Comparison of ENCODE assay signal across 8 mouse cellular contexts in the genomic region with DNA sequence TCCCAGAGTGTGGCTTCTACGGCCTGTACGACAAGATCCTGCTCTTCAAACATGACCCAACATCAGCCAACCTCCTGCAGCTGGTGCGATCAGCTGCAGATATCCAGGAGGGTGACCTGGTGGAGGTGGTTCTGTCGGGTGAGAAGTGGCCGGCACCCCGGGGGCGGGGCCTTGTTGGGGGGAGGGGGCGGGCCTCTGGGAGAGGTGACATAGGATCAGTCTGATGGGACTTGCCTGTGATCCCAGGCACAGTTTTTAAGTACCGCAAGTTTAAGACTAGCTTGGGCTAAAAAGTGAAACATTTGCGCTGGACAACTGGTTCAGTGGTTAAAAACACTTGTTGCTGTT. TPM values are rescaled to one million over a fixed set of nuclear protein-coding genes. Genes with fewer than 3 reads are reported as not detected.
A peak's percentile ranks its signal among the peaks of the same experiment; 100 is the strongest.
DNase-seq lines count a peak whose midpoint lies in the region; ATAC-seq and TF ChIP-seq lines count a peak whose summit lies in the region.

No protein-coding gene starts in this region.

- H3K9me3 ChIP-seq in embryonic facial prominence, embryonic 13.5 days: no peaks in the 10 kb centered on the region
- H3K9me3 ChIP-seq in hindbrain, embryonic 16.5 days (ENCODE audit: control insufficient read depth, low read length): no peaks in the 10 kb centered on the region
- H3K9me3 ChIP-seq in midbrain, embryonic 15.5 days: no peaks in the 10 kb centered on the region

- H3K27ac ChIP-seq in embryonic facial prominence, embryonic 13.5 days: peak overlapping the region; percentile 82
- H3K27ac ChIP-seq in hindbrain, embryonic 16.5 days (ENCODE audit: low read depth, low read length): no peak overlapping the region
- H3K27ac ChIP-seq in midbrain, embryonic 15.5 days: no peak overlapping the region

- peak overlapping the region; percentile 72 for H3K4me3 ChIP-seq in lung, adult 2 months (replicated peaks; ENCODE audit: extremely low read depth, low read depth, low read length)
- peak overlapping the region; percentile 63 for H3K4me3 ChIP-seq in embryonic facial prominence, embryonic 13.5 days
- H3K4me3 ChIP-seq in hindbrain, embryonic 16.5 days (ENCODE audit: low read length): no peak overlapping the region
- no peak overlapping the region for H3K4me3 ChIP-seq in midbrain, embryonic 15.5 days

- H3K36me3 ChIP-seq in embryonic facial prominence, embryonic 13.5 days: peaks cover 32% of the 10 kb centered on the region
- H3K36me3 ChIP-seq in hindbrain, embryonic 16.5 days (ENCODE audit: control insufficient read depth, insufficient read depth, low read length): peaks cover 10% of the 10 kb centered on the region; the same call in 1 of the 2 replicates
- H3K36me3 ChIP-seq in midbrain, embryonic 15.5 days (replicated peaks): peaks cover 5% of the 10 kb centered on the region; the same call in 1 of the 2 replicates

- H3K4me2 ChIP-seq in embryonic facial prominence, embryonic 13.5 days: peak overlapping the region; percentile 94
- peak overlapping the region; percentile 35; the same call in 1 of the 2 replicates for H3K4me2 ChIP-seq in hindbrain, embryonic 16.5 days (ENCODE audit: low read length)
- H3K4me2 ChIP-seq in midbrain, embryonic 15.5 days: peak overlapping the region; percentile 94; the same call in 1 of the 2 replicates

- ATAC-seq in embryonic facial prominence, embryonic 13.5 days (ENCODE audit: insufficient number of reproducible peaks, insufficient read depth, low FRiP score, low TSS enrichment, low read depth): no peak
- ATAC-seq in hindbrain, embryonic 16.5 days: no peak
- no peak for ATAC-seq in midbrain, embryonic 15.5 days (replicated peaks)

- peak; percentile 25; the same call in 1 of the 2 replicates for TF ChIP-seq POLR2A in lung, adult 2 months (IDR thresholded peaks at IDR 0.05; ENCODE audit: borderline replicate concordance, extremely low read depth, low read depth, low read length)

- WGBS in lung, adult 2 months: 22% methylated on average over 10 of the region's 10 CpGs
- WGBS in embryonic facial prominence, embryonic 13.5 days: 37% methylated on average over 10 of the region's 10 CpGs
- 34% methylated on average over 10 of the region's 10 CpGs for WGBS in hindbrain, embryonic 16.5 days
- WGBS in midbrain, embryonic 15.5 days: 36% methylated on average over 10 of the region's 10 CpGs

- peak overlapping the region; percentile 63 for H3K9ac ChIP-seq in embryonic facial prominence, embryonic 13.5 days
- no peak overlapping the region for H3K9ac ChIP-seq in hindbrain, embryonic 16.5 days (ENCODE audit: low read depth, low read length)
- H3K9ac ChIP-seq in midbrain, embryonic 15.5 days: no peak overlapping the region

- no peak for DNase-seq in lung, adult 2 months
- DNase-seq in lung, postnatal 36 days: no peak
- DNase-seq in left cerebral cortex, postnatal 14 days (ENCODE audit: low spot score in 2 of 2): no peak
- DNase-seq in layer of hippocampus, adult 8-10 months (ENCODE audit: low spot score in 2 of 2): no peak
- no peak for DNase-seq in thymus, postnatal 4 days

- no peaks in the 10 kb centered on the region for H3K27me3 ChIP-seq in embryonic facial prominence, embryonic 13.5 days
- no peaks in the 10 kb centered on the region for H3K27me3 ChIP-seq in hindbrain, embryonic 16.5 days (replicated peaks; ENCODE audit: control insufficient read depth, insufficient read depth, low read length)
- H3K27me3 ChIP-seq in midbrain, embryonic 15.5 days (replicated peaks): no peaks in the 10 kb centered on the region

- H3K4me1 ChIP-seq in lung, adult 2 months (ENCODE audit: control insufficient read depth, insufficient read depth, low read length): peaks cover 13% of the 10 kb centered on the region
- H3K4me1 ChIP-seq in embryonic facial prominence, embryonic 13.5 days: peaks cover 35% of the 10 kb centered on the region
- peaks cover 21% of the 10 kb centered on the region for H3K4me1 ChIP-seq in hindbrain, embryonic 16.5 days (ENCODE audit: control insufficient read depth, insufficient read depth, low read depth, low read length)
- H3K4me1 ChIP-seq in midbrain, embryonic 15.5 days: peaks cover 27% of the 10 kb centered on the region

- intact Hi-C loops in left cerebral cortex, postnatal 14 days (cut with DNase I): loop anchor here (5.0 kb wide), 1 partner anchor 33 kb away; no protein-coding TSS in a partner anchor

- no peak for TF ChIP-seq CTCF in lung, adult 2 months (IDR thresholded peaks at IDR 0.05; ENCODE audit: insufficient read depth, low read length)

RNA-seq across cellular contexts. Expression of gene Prkd2, which starts 3.1 kb away (rescaled TPM):
- polyA plus RNA-seq in lung, adult 2 months (2012; rRNA removed): 97.2 and 121 TPM in 2 replicates
- polyA plus RNA-seq in embryonic facial prominence, embryonic 13.5 days (2015; fragmentation: Nextera tagmentation; extraction: Ambion mirVana): 20.5 and 20.8 TPM in 2 replicates
- 5.2 and 6.5 TPM in 2 replicates for polyA plus RNA-seq in hindbrain, embryonic 16.5 days (2015; fragmentation: Nextera tagmentation; extraction: Ambion mirVana)
- 6.7 TPM in 2 replicates for polyA plus RNA-seq in midbrain, embryonic 15.5 days (2015; fragmentation: Nextera tagmentation; extraction: Ambion mirVana)
- 1 to 10 TPM; 9.0 to 9.3 TPM for total RNA-seq in left cerebral cortex, postnatal 14 days (2021)
- 1 to 10 TPM; 5.6 to 7.8 (median 6.6) TPM for total RNA-seq in layer of hippocampus, adult 8-10 months (2022)

RNA-seq across cellular contexts. Expression of gene Fkrp, which starts 29.3 kb away (rescaled TPM):
- polyA plus RNA-seq in lung, adult 2 months (2012; rRNA removed): 41.7 and 42.0 TPM in 2 replicates
- 26.8 and 30.5 TPM in 2 replicates for polyA plus RNA-seq in embryonic facial prominence, embryonic 13.5 days (2015; fragmentation: Nextera tagmentation; extraction: Ambion mirVana)
- polyA plus RNA-seq in hindbrain, embryonic 16.5 days (2015; fragmentation: Nextera tagmentation; extraction: Ambion mirVana): 46.9 and 48.4 TPM in 2 replicates
- polyA plus RNA-seq in midbrain, embryonic 15.5 days (2015; fragmentation: Nextera tagmentation; extraction: Ambion mirVana): 51.9 and 55.1 TPM in 2 replicates
- 10 to 100 TPM; 50.3 to 57.2 TPM for total RNA-seq in left cerebral cortex, postnatal 14 days (2021)
- 10 to 100 TPM; 45.2 to 50.7 (median 45.8) TPM for total RNA-seq in layer of hippocampus, adult 8-10 months (2022)

RNA-seq across cellular contexts. Expression of gene Dact3, which starts 29.3 kb away (rescaled TPM):
- polyA plus RNA-seq in lung, adult 2 months (2012; rRNA removed): 31.7 and 41.1 TPM in 2 replicates
- polyA plus RNA-seq in embryonic facial prominence, embryonic 13.5 days (2015; fragmentation: Nextera tagmentation; extraction: Ambion mirVana): 4.9 TPM in 2 replicates
- 2.9 and 3.5 TPM in 2 replicates for polyA plus RNA-seq in hindbrain, embryonic 16.5 days (2015; fragmentation: Nextera tagmentation; extraction: Ambion mirVana)
- 4.7 and 4.8 TPM in 2 replicates for polyA plus RNA-seq in midbrain, embryonic 15.5 days (2015; fragmentation: Nextera tagmentation; extraction: Ambion mirVana)
- total RNA-seq in left cerebral cortex, postnatal 14 days (2021): 100 to 1,000 TPM; 130 to 141 TPM
- 100 to 1,000 TPM; 142 to 151 (median 149) TPM for total RNA-seq in layer of hippocampus, adult 8-10 months (2022)

RNA-seq across cellular contexts. Expression of gene Strn4, which starts 30.1 kb away (rescaled TPM):
- polyA plus RNA-seq in lung, adult 2 months (2012; rRNA removed): 164 and 180 TPM in 2 replicates
- 122 and 124 TPM in 2 replicates for polyA plus RNA-seq in embryonic facial prominence, embryonic 13.5 days (2015; fragmentation: Nextera tagmentation; extraction: Ambion mirVana)
- polyA plus RNA-seq in hindbrain, embryonic 16.5 days (2015; fragmentation: Nextera tagmentation; extraction: Ambion mirVana): 159 and 170 TPM in 2 replicates
- polyA plus RNA-seq in midbrain, embryonic 15.5 days (2015; fragmentation: Nextera tagmentation; extraction: Ambion mirVana): 205 and 227 TPM in 2 replicates
- 100 to 1,000 TPM; 333 to 347 TPM for total RNA-seq in left cerebral cortex, postnatal 14 days (2021)
- total RNA-seq in layer of hippocampus, adult 8-10 months (2022): 100 to 1,000 TPM; 261 to 298 (median 279) TPM

RNA-seq across cellular contexts. Expression of gene Gng8, which starts 45.8 kb away (rescaled TPM):
- polyA plus RNA-seq in lung, adult 2 months (2012; rRNA removed): 12.5 and 27.7 TPM in 2 replicates
- 19.9 and 32.0 TPM in 2 replicates for polyA plus RNA-seq in embryonic facial prominence, embryonic 13.5 days (2015; fragmentation: Nextera tagmentation; extraction: Ambion mirVana)
- polyA plus RNA-seq in hindbrain, embryonic 16.5 days (2015; fragmentation: Nextera tagmentation; extraction: Ambion mirVana): 1.5 and 1.6 TPM in 2 replicates
- polyA plus RNA-seq in midbrain, embryonic 15.5 days (2015; fragmentation: Nextera tagmentation; extraction: Ambion mirVana): 9.7 and 16.6 TPM in 2 replicates
- total RNA-seq in left cerebral cortex, postnatal 14 days (2021): 1 to 10 TPM; 1.2 to 1.5 TPM
- total RNA-seq in layer of hippocampus, adult 8-10 months (2022): 1 to 10 TPM; 1.3 to 3.4 (median 2.5) TPM

Comparison
In these comparisons a context has a peak if more than half of its experiments do, and no peak if none do; other contexts are left out.
1. H3K4me3 ChIP-seq: peak in lung, adult 2 months (single experiment) and embryonic facial prominence, embryonic 13.5 days (single experiment); none in hindbrain, embryonic 16.5 days (single experiment) and midbrain, embryonic 15.5 days (single experiment).
2. H3K4me2 ChIP-seq: peak in every context shown above with its lines; median percentile 94 in embryonic facial prominence, embryonic 13.5 days; 94 in midbrain, embryonic 15.5 days; 35 in hindbrain, embryonic 16.5 days.